Mouse (Mus musculus): ENCODE results near the gene Lamc1.
"Not testable (repeated sequence)": the region's sequence is repeated elsewhere in the genome, so short reads cannot be mapped to it uniquely, and the experiment has no call there.

The Lamc1 gene

GRCm38 (mm10) chr1:153332444-153333295 is at the start of gene Lamc1:
TSS of gene Lamc1 (minus strand) at chr1:153332786.
- DNase-seq (ENCODE audit: low spot score in 2 of 2): peak; percentile 75 to 86

- DNase-seq (ENCODE audit: low spot score in 2 of 2): no peak
Measured at GRCm38 (mm10) chr1:153380746-153381282, 48.2 kb upstream of the Lamc1 start.

DNA sequence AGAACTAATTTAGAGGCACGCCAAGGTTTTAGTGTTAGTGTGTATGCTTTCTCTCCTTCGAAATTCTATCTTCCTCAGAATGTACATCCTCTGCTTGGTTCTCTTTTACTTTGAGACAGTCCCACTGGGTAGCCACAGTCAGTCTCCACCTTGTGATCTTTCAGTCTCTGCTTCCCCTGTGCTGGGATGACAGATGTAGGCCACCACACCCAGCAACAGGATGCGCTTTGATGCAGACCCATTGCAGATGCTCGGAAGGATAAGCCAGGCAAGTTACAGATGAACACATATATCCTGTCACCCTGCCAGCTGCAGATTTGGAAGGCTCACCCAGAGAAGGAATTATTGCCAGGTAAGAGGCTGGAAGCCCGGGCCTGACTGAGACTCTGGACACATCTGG is 47.2 kb upstream of the Lamc1 start:
- DNase-seq (ENCODE audit: low spot score in 2 of 2): no peak

- DNase-seq (ENCODE audit: low spot score in 2 of 2): no peak
Measured at GRCm38 (mm10) chr1:153378587-153378986, 46.0 kb upstream of the Lamc1 start.

DNA sequence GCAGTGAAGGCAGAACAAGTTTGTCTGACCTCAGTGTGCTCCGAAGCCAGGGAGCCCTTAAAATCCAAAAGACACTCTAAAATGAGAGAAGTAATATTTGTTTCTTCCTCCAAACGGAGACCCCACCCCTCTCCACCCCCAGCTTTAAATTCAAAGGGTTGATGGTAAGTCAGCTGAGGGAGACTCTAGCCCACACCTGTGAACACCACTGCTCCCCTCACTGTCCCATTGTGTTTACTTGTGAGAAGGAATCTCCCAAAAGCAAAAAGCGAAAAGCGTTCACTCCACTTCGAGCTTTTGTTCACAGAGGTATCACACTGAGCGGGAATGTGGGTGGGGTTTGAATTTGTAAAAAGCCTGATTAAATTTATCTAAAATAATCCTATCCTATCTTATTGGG is 43.9 kb upstream of the Lamc1 start:
- no peak for DNase-seq (ENCODE audit: low spot score in 2 of 2)

DNA sequence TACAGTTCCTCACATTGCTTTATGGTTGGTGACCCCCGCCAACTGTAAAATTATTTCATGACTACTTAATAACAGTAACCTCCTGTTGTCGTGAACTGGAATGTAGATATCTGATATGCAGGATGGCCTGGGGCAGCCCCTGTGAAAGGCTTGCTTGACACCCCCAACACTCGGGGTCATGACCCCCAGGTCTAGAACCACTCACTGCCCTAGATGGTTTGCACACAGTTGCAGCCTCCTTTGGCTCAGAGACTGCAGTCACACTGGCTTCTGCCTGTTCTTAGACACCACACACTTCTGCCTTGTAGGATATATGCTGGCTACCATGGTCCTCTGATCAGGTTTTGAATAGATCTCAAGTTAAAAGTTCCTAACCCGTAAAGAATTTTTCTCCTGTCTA is 41.5 kb upstream of the Lamc1 start:
- no peak for DNase-seq (ENCODE audit: low spot score in 2 of 2)

DNA sequence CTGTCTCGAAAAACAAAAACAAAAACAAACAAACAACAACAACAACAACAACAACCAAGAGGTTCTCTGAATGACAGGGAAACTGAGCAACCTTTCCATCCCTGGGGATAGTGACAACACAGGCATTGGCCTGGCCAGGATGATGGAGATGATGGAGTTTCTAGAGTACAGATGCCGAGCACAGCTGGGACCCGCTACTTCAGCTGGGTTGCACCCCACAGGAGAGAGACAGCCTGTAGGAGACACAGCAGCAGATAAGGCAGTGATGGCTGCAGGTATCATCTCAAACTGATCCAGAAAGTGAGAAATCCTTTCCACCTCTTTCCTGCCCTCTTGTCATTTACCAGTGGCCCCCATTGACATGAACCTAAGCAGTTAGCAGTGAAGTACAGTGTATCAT is 39.3 kb upstream of the Lamc1 start:
- no peak for DNase-seq (ENCODE audit: low spot score in 2 of 2)

- no peak for DNase-seq (ENCODE audit: low spot score in 2 of 2)
Measured at GRCm38 (mm10) chr1:153369011-153369410, 36.4 kb upstream of the Lamc1 start.

DNA sequence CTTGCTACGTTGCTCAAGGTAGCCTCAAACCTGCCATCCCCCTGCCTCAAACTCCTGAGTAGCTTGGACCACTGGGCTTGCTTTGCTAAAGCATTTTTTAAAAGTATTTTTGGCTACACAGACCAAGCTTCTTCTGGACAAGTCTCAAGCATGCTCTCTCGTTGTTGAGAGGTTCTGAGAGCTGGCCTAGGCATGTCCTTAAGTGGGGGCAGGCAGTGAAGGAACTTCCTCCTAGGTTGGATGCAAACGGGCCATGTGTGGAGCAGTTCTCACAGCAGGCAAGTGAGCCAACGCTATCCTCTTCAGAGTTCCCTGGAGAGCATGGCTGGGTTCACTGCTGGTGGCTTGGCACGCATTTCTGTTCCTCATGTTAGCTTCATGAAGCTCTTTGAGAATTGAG is 34.5 kb upstream of the Lamc1 start:
- no peak for DNase-seq (ENCODE audit: low spot score in 2 of 2)

DNA sequence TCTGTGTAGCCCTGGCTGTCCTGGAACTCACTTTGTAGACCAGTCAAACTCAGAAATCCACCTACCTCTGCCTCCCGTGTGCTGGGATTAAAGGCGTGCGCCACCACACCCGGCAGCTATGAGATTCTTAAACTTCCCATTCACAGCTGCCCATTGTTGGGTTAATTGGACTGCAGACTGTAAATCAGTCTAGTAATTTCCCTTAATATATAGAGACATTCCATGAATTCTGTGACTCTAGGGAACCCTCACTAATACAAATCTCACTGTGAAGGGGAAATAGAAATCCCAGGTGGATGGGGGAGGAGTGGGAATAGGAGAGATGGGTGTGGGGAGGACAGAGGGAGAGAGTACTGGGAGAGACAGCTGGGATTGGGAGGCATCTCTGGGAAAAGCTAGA is 29.3 kb upstream of the Lamc1 start:
- no peak for DNase-seq (ENCODE audit: low spot score in 2 of 2)

DNA sequence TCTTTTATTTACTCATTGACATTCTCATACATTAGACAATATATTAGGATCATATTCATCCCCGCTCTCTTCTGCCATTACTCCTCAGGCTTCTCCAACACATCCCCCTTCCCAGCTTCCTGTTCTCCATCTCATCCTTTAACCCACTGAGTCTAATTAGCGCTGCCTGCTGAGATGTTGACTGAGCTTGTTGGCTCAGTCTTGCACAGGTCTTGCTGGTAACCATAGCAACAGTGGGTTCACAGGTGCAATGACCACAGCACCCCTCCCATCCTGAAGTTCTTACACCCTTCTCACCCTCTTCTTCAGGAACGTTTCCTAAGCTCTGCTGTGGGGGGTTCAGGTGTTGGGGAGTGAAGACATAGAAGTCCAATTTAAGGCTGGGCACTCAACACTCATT is 28.0 kb upstream of the Lamc1 start:
- DNase-seq (ENCODE audit: low spot score in 2 of 2): no peak

DNA sequence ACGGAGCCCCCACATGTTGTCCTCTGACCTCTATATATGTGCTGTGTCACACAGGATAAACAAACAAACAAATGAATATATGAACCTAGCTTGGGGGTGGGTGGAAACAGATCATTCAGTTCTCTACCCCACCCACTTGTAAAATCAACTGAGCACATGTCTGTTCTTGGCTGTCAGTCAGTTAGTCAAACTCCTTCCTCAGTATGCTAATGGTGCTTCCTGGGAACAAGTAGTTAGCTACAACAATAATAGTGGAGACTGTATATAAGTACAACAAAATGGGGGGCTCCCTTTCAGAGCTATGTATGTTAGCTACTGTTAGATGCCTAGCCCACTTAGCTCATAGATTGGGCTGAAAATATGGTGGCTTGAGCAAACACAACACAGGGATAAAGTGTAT is 24.6 kb upstream of the Lamc1 start:
- DNase-seq (ENCODE audit: low spot score in 2 of 2): no peak

GRCm38 (mm10) chr1:153354466-153354865 is 21.9 kb upstream of the Lamc1 start:
- no peak for DNase-seq (ENCODE audit: low spot score in 2 of 2)

DNA sequence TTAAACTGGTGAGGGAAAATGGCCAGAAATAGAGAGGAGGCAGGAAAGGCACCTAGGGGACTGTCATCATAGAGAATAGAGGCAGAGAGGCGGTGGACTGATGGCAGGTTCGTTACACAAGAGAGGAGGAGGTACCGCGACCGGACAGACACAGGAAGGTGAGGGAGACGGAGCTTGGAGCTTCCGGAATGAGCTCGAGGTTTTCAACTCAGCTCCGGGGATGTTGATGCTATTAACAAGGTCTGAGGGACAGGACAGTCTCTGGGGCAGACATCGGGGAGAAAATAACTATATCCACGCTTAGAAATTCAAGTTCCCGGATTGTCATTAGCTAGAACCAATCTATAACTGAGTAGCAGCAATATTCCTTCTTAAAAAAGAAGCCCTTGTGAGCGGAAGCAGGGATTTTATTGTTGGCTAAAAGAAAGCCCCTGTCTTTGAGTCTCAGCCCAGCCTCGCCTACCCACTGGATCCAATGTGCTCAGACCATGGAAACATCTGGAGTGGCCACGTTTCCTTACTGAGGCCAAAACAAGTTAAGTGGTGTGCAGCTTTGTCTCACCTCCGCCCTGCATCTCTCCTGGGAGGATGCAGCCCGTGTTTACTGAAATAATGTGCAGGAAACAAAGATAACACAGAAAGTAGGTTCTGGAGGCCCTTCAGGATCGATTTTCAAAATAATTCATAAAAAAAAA is 21.3 kb upstream of the Lamc1 start:
- DNase-seq (ENCODE audit: low spot score in 2 of 2): no peak

- no peak for DNase-seq (ENCODE audit: low spot score in 2 of 2)
Measured at GRCm38 (mm10) chr1:153351034-153351433, 18.4 kb upstream of the Lamc1 start.

DNA sequence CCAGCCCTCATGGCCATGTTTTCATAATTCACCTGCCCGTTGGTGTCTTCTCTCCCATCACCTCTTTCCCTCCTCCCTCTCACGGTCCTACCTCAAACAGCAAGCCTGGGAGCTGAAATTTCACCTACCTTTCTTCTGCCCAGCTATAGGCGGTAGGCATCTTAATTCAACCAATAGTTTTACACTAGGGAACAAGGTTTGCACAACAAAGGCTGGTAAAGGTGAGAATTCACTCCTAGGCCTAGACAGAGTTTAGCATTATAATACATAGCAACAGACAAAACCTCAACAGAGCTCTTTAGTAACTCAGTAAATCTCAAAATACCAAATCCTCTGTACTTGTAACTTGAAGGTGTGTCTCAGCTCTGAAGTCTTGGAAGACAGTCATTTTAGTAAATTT is 15.1 kb upstream of the Lamc1 start:
- DNase-seq (ENCODE audit: low spot score in 2 of 2): no peak

DNA sequence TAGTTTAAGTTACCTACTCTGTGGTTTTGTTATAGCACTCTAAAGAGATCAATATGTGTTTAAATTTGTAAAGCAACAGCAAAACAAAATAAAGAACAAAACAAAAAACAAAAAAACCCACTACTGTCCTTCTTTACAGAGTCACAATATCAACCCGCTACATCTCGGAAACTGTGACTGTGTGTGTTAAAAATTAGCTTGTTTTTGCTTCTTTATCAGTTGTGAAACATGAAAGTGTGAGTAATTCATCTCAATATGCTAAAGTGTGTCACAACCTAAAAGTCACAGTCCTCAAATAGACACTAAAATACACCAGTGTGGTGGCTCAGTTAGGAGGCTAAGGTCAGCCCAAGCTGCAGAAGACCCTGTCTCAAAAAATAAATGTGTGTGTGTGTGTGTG is 14.5 kb upstream of the Lamc1 start:
- no peak for DNase-seq (ENCODE audit: low spot score in 2 of 2)

GRCm38 (mm10) chr1:153345699-153346291 is 13.2 kb upstream of the Lamc1 start:
- no peak for DNase-seq (ENCODE audit: low spot score in 2 of 2)

GRCm38 (mm10) chr1:153345002-153345401 is 12.4 kb upstream of the Lamc1 start:
- DNase-seq (ENCODE audit: low spot score in 2 of 2): no peak

- not testable (repeated sequence) for DNase-seq (ENCODE audit: low spot score in 2 of 2)
Measured at GRCm38 (mm10) chr1:153335451-153335850, 2.9 kb upstream of the Lamc1 start.

GRCm38 (mm10) chr1:153333296-153334121 is 923 bp upstream of the Lamc1 start:
- DNase-seq (ENCODE audit: low spot score in 2 of 2): no peak
